In genomic region chr4:87650837-87651236, GRCm38 (mm10) we compare ENCODE assay signal across 10 mouse cellular contexts.
A peak's percentile ranks its signal among the peaks of the same experiment; 100 is the strongest.
DNase-seq lines count a peak whose midpoint lies in the region; ATAC-seq lines count a peak whose summit lies in the region.
"Had no signal": no experiment of that assay in that cellular context is flagged by ENCODE, and none has a peak within 500 bp of the region (broad histone marks: within the 10 kb centered on the region; RNA-seq: fewer than 3 reads in every experiment).

No protein-coding gene starts in this region.

- H3K4me2 ChIP-seq in kidney, embryonic 14.5 days (replicated peaks; ENCODE audit: low read depth, low read length) = no peak overlapping the region
- no peak overlapping the region for H3K4me2 ChIP-seq in midbrain, embryonic 11.5 days

- H3K4me1 ChIP-seq in kidney, embryonic 14.5 days (ENCODE audit: control insufficient read depth, insufficient read depth, low read length) = peaks cover 8% of the 10 kb centered on the region; the same call in 1 of the 2 replicates
- peaks cover 24% of the 10 kb centered on the region for H3K4me1 ChIP-seq in midbrain, embryonic 11.5 days (ENCODE audit: control insufficient read depth, insufficient read depth, low read length)

- H3K9ac ChIP-seq in kidney, embryonic 14.5 days (ENCODE audit: low read depth, low read length) = no peak overlapping the region
- H3K9ac ChIP-seq in midbrain, embryonic 11.5 days (ENCODE audit: low read length) = no peak overlapping the region
- H3K9ac ChIP-seq: liver, embryonic 14.5 days had no signal

- 60% methylated on average over 6 of the region's 6 CpGs for WGBS in kidney, embryonic 14.5 days
- WGBS in midbrain, embryonic 11.5 days = 15% methylated on average over 6 of the region's 6 CpGs

- no peak overlapping the region for H3K4me3 ChIP-seq in kidney, embryonic 14.5 days (ENCODE audit: low read length)
- H3K4me3 ChIP-seq in midbrain, embryonic 11.5 days (ENCODE audit: low read depth, low read length) = no peak overlapping the region

- DNase-seq in kidney, adult 18-20 months = peak; percentile 13
- DNase-seq in cerebellum, adult 18-20 months = peak; percentile 27 to 29
- peak; percentile 24 for DNase-seq in embryo, embryonic 9.5 days (ENCODE audit: extremely low spot score)
- DNase-seq in midbrain, embryonic 11.5 days (ENCODE audit: low spot score, missing footprints) = peak; percentile 90
- DNase-seq in urinary bladder, postnatal 25 days (ENCODE audit: low spot score) = no peak
- no peak for DNase-seq in urinary bladder, postnatal 4 days (ENCODE audit: low spot score in 2 of 2)

- H3K9me3 ChIP-seq in kidney, embryonic 14.5 days (ENCODE audit: control insufficient read depth, low read length) = no peaks in the 10 kb centered on the region
- no peaks in the 10 kb centered on the region for H3K9me3 ChIP-seq in midbrain, embryonic 11.5 days (ENCODE audit: control insufficient read depth, low read length)
- H3K9me3 ChIP-seq: G1E had no signal

- no peak for ATAC-seq in kidney, embryonic 14.5 days (ENCODE audit: low FRiP score, low TSS enrichment)
- ATAC-seq in midbrain, embryonic 11.5 days (ENCODE audit: low FRiP score) = no peak
- no peak for ATAC-seq in megakaryocyte, adult 5-6 weeks (ENCODE audit: poor library complexity, severe bottlenecking)

- H3K27me3 ChIP-seq in kidney, embryonic 14.5 days (ENCODE audit: control insufficient read depth, insufficient read depth, low read length) = peaks cover 10% of the 10 kb centered on the region; the same call in 1 of the 2 replicates
- H3K27me3 ChIP-seq in midbrain, embryonic 11.5 days (ENCODE audit: control insufficient read depth, insufficient read depth, low read length) = no peaks in the 10 kb centered on the region

- H3K36me3 ChIP-seq in kidney, embryonic 14.5 days (ENCODE audit: control insufficient read depth, insufficient read depth, low read length) = no peaks in the 10 kb centered on the region
- no peaks in the 10 kb centered on the region for H3K36me3 ChIP-seq in midbrain, embryonic 11.5 days (ENCODE audit: control insufficient read depth, insufficient read depth, low read length)
- H3K36me3 ChIP-seq: G1E had no signal

- H3K27ac ChIP-seq in kidney, embryonic 14.5 days (ENCODE audit: low read depth, low read length) = no peak overlapping the region
- peak overlapping the region; percentile 52 for H3K27ac ChIP-seq in midbrain, embryonic 11.5 days (ENCODE audit: low read depth, low read length)
- H3K27ac ChIP-seq: liver, embryonic 14.5 days had no signal

Comparison
In these comparisons a context has a peak if more than half of its experiments do, and no peak if none do; other contexts are left out.
1. DNase-seq: peak in kidney, adult 18-20 months (single experiment), cerebellum, adult 18-20 months (2 of 2), embryo, embryonic 9.5 days (single experiment) and midbrain, embryonic 11.5 days (single experiment); none in urinary bladder, postnatal 25 days (single experiment) and urinary bladder, postnatal 4 days (0 of 2).